Mouse (Mus musculus): ENCODE measurements around the gene Tmem145. TPM values are rescaled to one million over a fixed set of nuclear protein-coding genes. Genes with fewer than 3 reads are reported as not detected.

Tmem145 gene
- polyA plus RNA-seq, 1 experiment, result 1.3 TPM

DNA sequence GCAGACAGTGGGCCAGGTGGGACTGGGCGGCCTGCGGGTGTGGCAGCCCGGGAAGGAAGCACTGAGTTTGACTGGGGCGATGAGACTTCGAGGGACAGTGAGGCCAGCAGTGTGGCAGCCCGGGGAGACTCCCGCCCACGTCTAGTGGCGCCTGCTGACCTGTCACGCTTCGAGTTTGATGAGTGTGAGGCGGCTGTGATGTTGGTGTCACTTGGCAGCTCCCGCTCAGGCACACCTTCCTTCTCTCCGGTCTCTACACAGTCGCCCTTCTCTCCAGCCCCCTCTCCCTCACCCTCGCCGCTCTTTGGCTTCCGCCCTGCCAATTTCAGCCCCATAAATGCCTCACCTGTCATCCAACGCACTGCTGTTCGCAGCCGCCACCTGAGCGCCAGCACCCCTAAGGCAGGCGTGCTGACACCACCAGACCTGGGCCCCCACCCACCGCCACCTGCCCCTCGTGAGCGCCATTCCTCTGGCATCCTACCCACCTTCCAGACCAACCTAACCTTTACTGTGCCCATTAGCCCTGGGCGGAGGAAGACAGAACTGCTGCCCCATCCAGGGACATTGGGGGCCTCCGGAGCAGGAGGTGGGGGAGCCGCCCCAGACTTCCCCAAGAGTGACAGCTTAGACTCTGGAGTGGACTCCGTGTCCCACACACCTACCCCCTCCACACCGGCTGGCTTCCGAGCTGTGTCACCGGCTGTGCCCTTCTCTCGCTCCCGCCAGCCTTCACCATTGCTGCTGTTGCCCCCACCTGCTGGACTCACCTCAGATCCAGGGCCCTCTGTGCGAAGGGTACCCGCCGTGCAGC, 33.3 kb upstream of the Tmem145 start:
- Histone ChIP-seq H3K4me3 (ENCODE audit: control insufficient read depth, low read depth, low read length) (no peak overlapping the region), H3K27ac (ENCODE audit: control insufficient read depth, insufficient read depth, low read depth, low read length) (no peak overlapping the region), H3K27me3 (ENCODE audit: control insufficient read depth, insufficient read depth, low read length) (no peaks in the 10 kb centered on the region), H3K4me1 (ENCODE audit: control insufficient read depth, insufficient read depth, low read length) (peaks cover 12% of the 10 kb centered on the region), H3K36me3 (ENCODE audit: control insufficient read depth, insufficient read depth, low read length) (no peaks in the 10 kb centered on the region)
- TF ChIP-seq CTCF (IDR thresholded peaks at IDR 0.05; ENCODE audit: control insufficient read depth, insufficient read depth, insufficient replicate concordance, low read depth, low read length) (no peak), POLR2A (IDR thresholded peaks at IDR 0.05; ENCODE audit: control insufficient read depth, low read depth, low read length) (no peak)

DNA sequence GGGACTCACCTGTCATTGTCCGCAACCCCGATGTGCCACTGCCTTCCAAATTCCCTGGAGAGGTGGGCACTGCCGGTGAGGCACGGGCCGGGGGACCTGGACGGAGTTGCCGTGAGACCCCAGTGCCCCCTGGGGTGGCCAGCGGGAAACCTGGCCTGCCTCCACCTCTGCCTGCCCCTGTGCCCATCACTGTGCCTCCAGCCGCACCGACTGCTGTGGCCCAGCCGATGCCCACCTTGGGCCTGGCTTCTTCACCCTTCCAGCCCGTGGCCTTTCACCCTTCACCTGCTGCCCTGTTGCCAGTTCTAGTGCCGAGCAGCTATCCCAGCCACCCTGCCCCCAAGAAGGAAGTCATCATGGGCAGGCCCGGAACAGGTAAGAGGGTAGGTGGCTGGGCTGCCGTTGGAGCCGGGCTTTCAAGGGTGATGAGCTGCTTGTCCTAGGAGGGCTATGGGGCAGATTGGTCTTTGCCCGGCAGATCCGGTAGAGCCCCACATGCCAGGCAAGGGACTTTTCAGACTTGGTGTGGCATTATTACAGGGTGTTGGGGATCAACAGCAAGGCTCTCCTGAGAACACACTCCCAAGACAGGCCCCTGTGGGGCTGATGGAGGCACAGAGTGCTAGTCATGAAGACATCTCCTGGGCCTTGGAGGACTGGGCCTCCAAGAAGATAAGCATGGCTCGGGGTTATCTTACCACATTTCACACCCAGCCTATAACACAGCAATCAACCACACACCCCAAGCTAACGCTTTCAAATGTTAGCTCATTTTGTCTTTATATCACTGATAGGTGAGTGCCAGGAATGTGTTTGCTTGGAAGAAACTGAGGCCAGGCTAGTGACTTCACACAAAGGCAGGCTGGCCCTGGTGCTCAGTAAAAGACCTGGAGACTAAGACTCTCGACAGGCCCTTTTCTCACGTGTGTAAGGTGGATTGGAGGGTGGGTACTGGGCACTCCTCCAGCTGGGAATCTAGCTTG, 32.4 kb upstream of the Tmem145 start:
- H3K36me3 ChIP-seq (ENCODE audit: control insufficient read depth, insufficient read depth, low read length), result no peaks in the 10 kb centered on the region
- no peaks in the 10 kb centered on the region for H3K27me3 ChIP-seq (ENCODE audit: control insufficient read depth, insufficient read depth, low read length)
- H3K4me3 ChIP-seq (ENCODE audit: control insufficient read depth, low read depth, low read length), result no peak overlapping the region
- no peak overlapping the region for H3K27ac ChIP-seq (ENCODE audit: control insufficient read depth, insufficient read depth, low read depth, low read length)
- H3K4me1 ChIP-seq (ENCODE audit: control insufficient read depth, insufficient read depth, low read length), result peaks cover 13% of the 10 kb centered on the region
- TF ChIP-seq POLR2A (IDR thresholded peaks at IDR 0.05; ENCODE audit: control insufficient read depth, low read depth, low read length) (no peak), CTCF (IDR thresholded peaks at IDR 0.05; ENCODE audit: control insufficient read depth, insufficient read depth, insufficient replicate concordance, low read depth, low read length) (no peak)

DNA sequence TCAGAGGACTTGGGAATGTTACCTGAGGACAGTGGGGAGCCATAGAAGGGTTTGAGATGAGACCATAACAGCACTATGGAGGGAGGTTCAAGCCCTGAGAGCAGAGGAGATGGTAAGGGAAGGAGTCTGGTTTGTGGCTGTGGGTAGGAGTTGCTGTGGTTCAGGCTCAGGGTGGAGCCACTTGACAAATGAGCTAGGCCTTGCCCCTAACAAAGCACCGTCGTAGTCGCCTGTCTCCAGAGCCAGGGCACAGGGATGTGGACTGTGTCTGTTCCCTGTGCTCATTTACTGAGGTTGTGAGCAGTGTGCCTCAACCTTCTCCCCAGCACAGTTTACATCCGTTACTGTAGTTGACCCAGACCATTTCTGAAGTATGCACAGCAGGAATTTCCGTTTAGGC, 31.3 kb upstream of the Tmem145 start:
- Histone ChIP-seq H3K27ac (ENCODE audit: control insufficient read depth, insufficient read depth, low read depth, low read length) (no peak overlapping the region), H3K27me3 (ENCODE audit: control insufficient read depth, insufficient read depth, low read length) (no peaks in the 10 kb centered on the region), H3K4me1 (ENCODE audit: control insufficient read depth, insufficient read depth, low read length) (peaks cover 15% of the 10 kb centered on the region), H3K36me3 (ENCODE audit: control insufficient read depth, insufficient read depth, low read length) (no peaks in the 10 kb centered on the region), H3K4me3 (ENCODE audit: control insufficient read depth, low read depth, low read length) (no peak overlapping the region)
- no peak for TF ChIP-seq POLR2A (IDR thresholded peaks at IDR 0.05; ENCODE audit: control insufficient read depth, low read depth, low read length)

DNA sequence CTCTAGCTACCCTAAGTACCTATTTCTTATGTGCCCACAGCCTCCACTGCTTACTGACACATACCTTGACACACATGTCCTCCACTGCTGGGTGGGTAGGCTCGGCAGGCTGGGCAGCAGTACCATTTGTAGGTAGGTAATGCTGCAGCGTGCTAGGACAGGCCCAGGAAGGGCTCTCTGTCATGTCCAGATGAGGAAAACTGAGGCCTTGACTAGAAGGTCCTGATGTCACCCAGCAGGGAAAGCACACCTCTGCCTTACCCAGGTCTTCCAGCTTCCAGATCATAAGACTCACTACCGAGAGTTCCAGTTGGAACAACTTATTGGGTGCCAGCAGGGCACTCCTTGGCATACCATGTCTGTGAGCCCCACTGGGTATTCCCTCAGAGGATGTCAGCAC, 30.9 kb upstream of the Tmem145 start:
- Histone ChIP-seq H3K36me3 (ENCODE audit: control insufficient read depth, insufficient read depth, low read length) (no peaks in the 10 kb centered on the region), H3K4me3 (ENCODE audit: control insufficient read depth, low read depth, low read length) (no peak overlapping the region), H3K27me3 (ENCODE audit: control insufficient read depth, insufficient read depth, low read length) (no peaks in the 10 kb centered on the region), H3K4me1 (ENCODE audit: control insufficient read depth, insufficient read depth, low read length) (peaks cover 19% of the 10 kb centered on the region), H3K27ac (ENCODE audit: control insufficient read depth, insufficient read depth, low read depth, low read length) (no peak overlapping the region)
- TF ChIP-seq CTCF (IDR thresholded peaks at IDR 0.05; ENCODE audit: control insufficient read depth, insufficient read depth, insufficient replicate concordance, low read depth, low read length) (no peak), POLR2A (IDR thresholded peaks at IDR 0.05; ENCODE audit: control insufficient read depth, low read depth, low read length) (no peak)

DNA sequence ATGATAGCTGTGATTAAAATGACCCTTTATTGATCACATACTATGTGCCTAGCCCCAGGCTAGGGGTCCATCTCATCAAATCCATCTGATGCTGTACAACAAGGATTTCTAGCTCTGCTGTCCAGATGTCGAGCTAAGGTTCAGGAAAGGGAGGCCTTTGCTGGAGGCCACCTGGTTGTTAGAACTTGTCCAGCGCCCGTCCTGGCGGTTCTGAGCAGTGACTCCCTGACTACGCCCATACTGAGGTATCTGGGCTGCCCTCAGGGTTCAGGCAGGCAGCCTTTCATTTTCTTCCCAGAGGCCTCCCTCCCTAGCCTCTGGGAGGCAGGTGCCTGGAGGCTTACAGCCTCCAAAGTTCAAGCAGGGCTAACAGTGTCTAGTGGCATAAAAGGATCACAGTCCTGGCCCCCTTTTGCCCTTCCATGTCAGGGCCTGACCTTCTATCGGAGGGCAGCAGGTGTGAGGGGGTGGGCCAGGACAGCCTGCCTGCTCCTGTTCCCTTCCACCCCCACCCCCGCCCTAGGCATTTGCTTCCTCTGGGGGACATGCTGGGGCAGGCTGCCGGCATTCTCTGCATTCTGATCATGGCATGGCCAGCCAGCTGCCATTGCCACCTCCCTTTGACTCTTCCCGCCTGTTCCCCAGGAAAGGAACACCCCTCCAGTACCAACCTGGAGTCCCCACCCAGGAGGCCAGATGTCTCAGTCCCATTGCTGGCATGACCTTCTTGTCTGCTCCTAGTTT, 30.2 kb upstream of the Tmem145 start:
- TF ChIP-seq CTCF (IDR thresholded peaks at IDR 0.05; ENCODE audit: control insufficient read depth, insufficient read depth, insufficient replicate concordance, low read depth, low read length) (no peak), POLR2A (IDR thresholded peaks at IDR 0.05; ENCODE audit: control insufficient read depth, low read depth, low read length) (no peak)
- Histone ChIP-seq H3K27ac (ENCODE audit: control insufficient read depth, insufficient read depth, low read depth, low read length) (no peak overlapping the region), H3K27me3 (ENCODE audit: control insufficient read depth, insufficient read depth, low read length) (no peaks in the 10 kb centered on the region), H3K4me1 (ENCODE audit: control insufficient read depth, insufficient read depth, low read length) (peaks cover 26% of the 10 kb centered on the region), H3K36me3 (ENCODE audit: control insufficient read depth, insufficient read depth, low read length) (no peaks in the 10 kb centered on the region), H3K4me3 (ENCODE audit: control insufficient read depth, low read depth, low read length) (no peak overlapping the region)

DNA sequence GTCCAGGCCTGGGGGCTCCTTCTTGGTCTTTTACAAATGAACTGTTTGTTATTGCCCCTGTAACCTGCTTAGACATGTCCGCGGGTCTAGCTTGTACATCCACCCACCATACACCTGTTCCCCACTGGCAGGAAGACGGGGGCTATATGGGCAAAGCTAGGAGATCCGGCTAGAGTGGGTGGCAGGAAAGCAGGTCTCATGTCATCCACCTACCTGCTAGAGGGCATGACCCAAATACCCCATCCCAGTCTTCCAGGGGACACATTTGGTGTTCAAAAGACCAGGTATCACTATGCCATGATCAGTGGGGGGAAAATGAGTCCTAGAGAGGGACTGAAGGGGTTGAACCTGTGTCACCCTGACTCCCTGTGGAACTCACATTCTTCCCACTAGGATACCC, 28.5 kb upstream of the Tmem145 start:
- Histone ChIP-seq H3K4me3 (ENCODE audit: control insufficient read depth, low read depth, low read length) (no peak overlapping the region), H3K27ac (ENCODE audit: control insufficient read depth, insufficient read depth, low read depth, low read length) (no peak overlapping the region), H3K36me3 (ENCODE audit: control insufficient read depth, insufficient read depth, low read length) (no peaks in the 10 kb centered on the region), H3K27me3 (ENCODE audit: control insufficient read depth, insufficient read depth, low read length) (no peaks in the 10 kb centered on the region), H3K4me1 (ENCODE audit: control insufficient read depth, insufficient read depth, low read length) (peaks cover 36% of the 10 kb centered on the region)
- no peak for TF ChIP-seq CTCF (IDR thresholded peaks at IDR 0.05; ENCODE audit: control insufficient read depth, insufficient read depth, insufficient replicate concordance, low read depth, low read length)

DNA sequence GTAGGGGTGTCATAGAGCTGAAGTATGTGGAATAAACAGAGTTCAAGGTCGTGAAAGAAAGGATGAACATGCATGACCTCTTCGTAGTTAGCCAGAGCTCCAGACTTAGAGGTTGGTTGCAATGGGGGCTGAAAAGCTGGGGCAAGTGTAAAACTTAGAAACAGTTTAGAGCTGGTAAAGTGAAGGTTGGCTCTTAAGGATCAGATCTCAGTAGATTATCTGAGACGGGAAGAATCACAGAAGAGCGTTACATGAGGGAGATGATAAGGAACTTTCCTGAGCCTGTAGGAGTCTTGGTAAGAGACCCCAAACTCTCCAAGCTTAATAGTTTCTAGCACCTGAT, 27.9 kb upstream of the Tmem145 start:
- TF ChIP-seq CTCF (IDR thresholded peaks at IDR 0.05; ENCODE audit: control insufficient read depth, insufficient read depth, insufficient replicate concordance, low read depth, low read length), result no peak
- TF ChIP-seq POLR2A (IDR thresholded peaks at IDR 0.05; ENCODE audit: control insufficient read depth, low read depth, low read length), result no peak
- H3K27ac ChIP-seq (ENCODE audit: control insufficient read depth, insufficient read depth, low read depth, low read length), result no peak overlapping the region
- H3K36me3 ChIP-seq (ENCODE audit: control insufficient read depth, insufficient read depth, low read length), result no peaks in the 10 kb centered on the region
- no peaks in the 10 kb centered on the region for H3K27me3 ChIP-seq (ENCODE audit: control insufficient read depth, insufficient read depth, low read length)
- peaks cover 39% of the 10 kb centered on the region for H3K4me1 ChIP-seq (ENCODE audit: control insufficient read depth, insufficient read depth, low read length)
- no peak overlapping the region for H3K4me3 ChIP-seq (ENCODE audit: control insufficient read depth, low read depth, low read length)
